Mouse (Mus musculus): ENCODE measurements around the gene Cabp4. TPM values are rescaled to one million over a fixed set of nuclear protein-coding genes. Genes with fewer than 3 reads are reported as not detected.

Gene Cabp4
- not detected for total RNA-seq (2021)

GRCm38 (mm10) chr19:4143759-4144268 is at the start of gene Cabp4:
Gene Cabp4 (minus strand): TSS chr19:4144033.
- no peak for DNase-seq
- intact Hi-C loops (cut with DNase I): no loop called here

- intact Hi-C loops (cut with DNase I): no loop called here
- DNase-seq: no peak
Observed at GRCm38 (mm10) chr19:4193129-4193528, 49.3 kb upstream of the Cabp4 start.

- DNase-seq: no peak
- intact Hi-C loops (cut with DNase I): no loop called here
Observed at GRCm38 (mm10) chr19:4192251-4192985, 48.6 kb upstream of the Cabp4 start.

GRCm38 (mm10) chr19:4191528-4192250 is 47.9 kb upstream of the Cabp4 start, which contains the start of gene Ppp1ca:
Gene Ppp1ca (plus strand): TSS chr19:4192065.
- intact Hi-C loops (cut with DNase I): no loop called here
- DNase-seq: peak; percentile 97

DNA sequence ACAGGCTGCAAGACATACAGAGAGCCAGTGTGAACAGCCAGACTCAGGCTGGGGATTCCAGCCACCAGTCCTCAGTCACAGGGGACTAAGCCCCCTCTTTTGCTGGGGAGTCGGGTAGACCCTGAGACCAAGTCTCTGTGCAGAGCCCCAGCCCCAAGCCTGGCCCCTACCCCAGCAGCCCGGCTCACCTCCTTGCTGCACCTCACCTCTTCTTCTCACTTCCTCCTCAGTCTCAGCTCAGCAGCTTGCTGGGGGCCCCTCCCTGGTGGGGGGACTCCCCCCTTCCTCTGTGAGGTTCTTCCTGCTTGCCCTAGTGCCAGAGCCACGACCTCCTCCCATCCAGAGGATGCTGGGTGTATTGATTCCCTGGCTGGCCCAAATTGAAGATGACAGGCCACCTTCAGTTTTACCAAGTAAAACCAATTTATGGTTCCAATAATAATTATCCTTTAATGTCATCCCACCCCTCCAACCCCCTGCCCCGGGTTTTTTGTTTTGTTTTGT is 47.0 kb upstream of the Cabp4 start, which contains the start of gene Tbc1d10c:
Tbc1d10c (minus strand) TSS at position 454 of the 504 bp plus-strand sequence.
- no peak for DNase-seq
- intact Hi-C loops (cut with DNase I): no loop called here

GRCm38 (mm10) chr19:4189051-4189620 is 45.3 kb upstream of the Cabp4 start:
- intact Hi-C loops (cut with DNase I): no loop called here
- no peak for DNase-seq

DNA sequence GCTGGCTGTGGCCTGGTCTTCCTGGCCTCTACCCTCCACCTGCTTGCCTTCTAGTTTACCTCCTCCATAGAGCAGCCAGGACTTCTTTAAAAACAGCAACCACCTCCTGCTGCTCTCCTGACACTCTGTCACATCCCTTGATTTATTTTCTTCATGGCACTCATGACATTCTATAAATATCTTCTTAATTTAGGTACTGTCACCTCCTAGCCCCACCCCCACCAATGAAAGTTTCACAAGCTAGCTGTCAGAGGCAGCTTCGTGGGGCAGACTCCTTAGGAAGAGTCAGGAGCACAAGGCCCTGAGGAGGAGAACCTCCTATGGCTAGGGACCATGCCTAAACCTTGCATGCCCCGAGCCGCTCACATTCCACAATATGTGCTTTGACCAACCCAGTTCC is 43.5 kb upstream of the Cabp4 start:
- intact Hi-C loops (cut with DNase I): no loop called here
- no peak for DNase-seq

- intact Hi-C loops (cut with DNase I): no loop called here
- no peak for DNase-seq
Observed at GRCm38 (mm10) chr19:4184976-4185975, 41.4 kb upstream of the Cabp4 start.

GRCm38 (mm10) chr19:4183689-4184088 is 39.9 kb upstream of the Cabp4 start:
- no peak for DNase-seq
- intact Hi-C loops (cut with DNase I): no loop called here

- DNase-seq: no peak
- intact Hi-C loops (cut with DNase I): no loop called here
Observed at GRCm38 (mm10) chr19:4181892-4182291, 38.1 kb upstream of the Cabp4 start.

DNA sequence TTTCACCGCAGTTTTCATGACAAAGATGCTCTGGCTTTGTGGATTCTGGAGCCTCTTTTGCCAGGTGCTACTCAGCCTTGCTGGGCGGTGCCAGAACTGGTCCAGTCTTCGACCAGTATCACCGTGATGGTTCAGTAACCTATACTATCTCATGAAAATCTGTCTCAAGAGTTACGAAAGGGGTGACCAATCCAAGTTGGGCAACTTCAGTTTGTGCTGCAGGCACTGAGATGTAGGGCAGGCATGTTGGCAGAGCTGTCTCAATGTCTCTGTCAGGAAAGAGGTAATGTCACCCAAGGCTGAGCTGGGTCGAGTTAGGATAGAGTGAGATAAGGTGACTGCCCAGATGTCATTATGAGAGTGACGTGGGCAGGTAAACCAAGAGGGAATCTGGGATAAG is 36.6 kb upstream of the Cabp4 start:
- DNase-seq: no peak
- intact Hi-C loops (cut with DNase I): no loop called here

GRCm38 (mm10) chr19:4175368-4175947 is 31.6 kb upstream of the Cabp4 start, which contains the start of gene Carns1:
Gene Carns1 (minus strand): TSS chr19:4175479.
- DNase-seq: no peak
- intact Hi-C loops (cut with DNase I): no loop called here

GRCm38 (mm10) chr19:4172925-4173324 is 29.1 kb upstream of the Cabp4 start:
- DNase-seq: no peak
- intact Hi-C loops (cut with DNase I): no loop called here

DNA sequence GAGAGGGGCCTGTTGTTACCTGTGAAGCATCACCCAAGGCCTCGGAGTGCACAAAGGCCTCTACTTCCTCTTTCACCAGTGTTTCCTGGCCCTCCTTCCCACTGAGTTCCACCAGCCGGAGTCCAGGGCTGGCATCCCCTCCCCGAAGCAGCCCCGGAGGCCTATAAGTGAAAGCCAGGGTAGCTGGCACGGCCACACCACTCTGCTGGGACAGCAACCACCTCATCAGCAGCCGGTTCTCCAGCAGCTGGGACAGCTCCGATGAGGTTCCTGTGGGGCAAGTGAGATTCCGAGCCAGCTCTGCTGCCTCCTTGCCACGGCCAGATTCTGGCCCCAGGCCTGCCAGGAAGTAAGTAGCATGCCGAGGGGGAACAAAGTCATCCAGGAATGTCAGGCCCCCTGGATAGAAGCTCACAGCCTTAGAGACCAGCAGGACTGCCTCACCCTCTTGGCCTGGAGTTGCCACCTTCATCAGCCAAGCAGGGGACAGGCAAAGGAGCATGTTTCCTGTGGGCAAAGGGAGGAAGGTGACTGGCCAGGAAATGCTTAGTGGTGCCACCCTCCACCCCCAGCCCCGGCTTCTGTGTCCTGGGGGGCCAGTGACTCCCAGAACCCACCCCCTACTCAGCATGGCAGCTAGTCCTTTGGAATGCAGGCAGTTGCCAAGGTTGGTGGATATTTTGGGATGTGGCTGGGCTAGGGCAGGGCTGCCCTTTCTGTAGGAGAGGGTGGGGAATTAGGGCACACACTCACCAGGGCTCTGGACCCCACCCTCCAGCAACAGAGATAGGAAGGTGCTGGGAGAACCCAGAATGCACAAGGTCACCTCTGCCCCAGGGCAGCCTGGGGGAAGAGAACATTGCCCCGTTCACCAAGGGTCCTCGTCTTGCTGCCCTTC is 27.8 kb upstream of the Cabp4 start:
- intact Hi-C loops (cut with DNase I): no loop called here
- peak; percentile 46 for DNase-seq

DNA sequence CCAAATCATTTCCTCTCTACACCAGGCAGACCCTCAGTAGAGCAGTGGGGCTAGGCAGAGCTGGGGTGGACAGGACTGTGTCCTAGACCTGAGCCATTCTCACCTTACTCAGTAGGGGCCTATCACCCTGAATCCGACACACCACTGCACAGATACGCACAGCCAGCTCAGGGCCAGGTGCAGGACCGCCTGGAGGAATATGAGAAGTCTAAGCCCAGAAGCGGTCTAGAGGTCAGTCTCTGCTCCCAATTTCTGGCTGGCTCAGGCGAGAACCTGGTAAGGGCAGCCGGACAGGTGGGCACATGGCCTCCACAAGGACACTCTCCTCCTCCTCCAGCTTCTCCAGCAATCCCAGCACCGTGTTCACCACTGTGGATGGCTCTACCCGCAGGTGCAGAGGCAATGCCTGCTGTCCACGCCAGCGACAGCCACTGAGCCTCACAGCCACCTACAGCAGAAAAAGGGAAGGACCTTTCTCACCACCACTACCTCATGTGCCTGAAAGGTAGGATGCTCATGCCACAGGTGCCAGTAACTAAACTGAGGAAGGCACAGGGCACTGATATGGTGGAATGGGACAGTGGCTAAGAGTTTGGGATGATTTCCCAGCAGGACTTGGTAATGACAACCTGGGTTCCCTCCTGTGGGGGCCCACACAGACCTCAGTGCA is 27.0 kb upstream of the Cabp4 start:
- intact Hi-C loops (cut with DNase I): no loop called here
- no peak for DNase-seq

DNA sequence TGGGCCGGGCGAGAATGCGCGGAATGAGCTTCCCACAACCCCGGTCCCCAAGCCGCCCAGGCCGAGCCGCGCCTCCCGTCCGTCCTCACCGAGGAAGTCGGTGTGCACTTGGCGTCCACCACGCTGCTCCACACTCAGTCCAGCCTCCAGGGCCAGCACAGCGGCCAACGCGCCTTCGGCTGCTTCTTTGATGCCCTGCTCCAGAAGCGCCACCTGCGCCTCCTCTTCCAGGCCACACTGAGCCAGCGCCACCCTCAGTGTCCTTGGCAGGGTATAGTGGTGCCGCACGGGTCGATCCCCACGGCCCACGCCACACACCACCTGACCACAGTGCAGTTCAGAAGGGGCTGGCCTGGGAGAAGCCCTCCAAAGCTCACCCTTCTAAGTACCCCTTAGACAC is 26.0 kb upstream of the Cabp4 start:
- intact Hi-C loops (cut with DNase I): no loop called here
- peak; percentile 64 for DNase-seq

GRCm38 (mm10) chr19:4169378-4169784 is 25.5 kb upstream of the Cabp4 start:
- intact Hi-C loops (cut with DNase I): no loop called here
- DNase-seq: peak; percentile 100

Measured in left cerebral cortex, postnatal 4 days (tissue).